Mouse (Mus musculus) CD8-positive naive resting alpha-beta T cell, adult 57 days (primary cell): ENCODE results near the gene Tut7. TPM values are rescaled to one million over a fixed set of nuclear protein-coding genes. Genes with fewer than 3 reads are reported as not detected.

Experiments
- total RNA-seq: library from RNA; stranded (reverse); gene quantifications from one replicate; pipeline ENCODE4 v1.2.4, GENCODE M21; 2023

The Tut7 gene
- 193 TPM for total RNA-seq

DNA sequence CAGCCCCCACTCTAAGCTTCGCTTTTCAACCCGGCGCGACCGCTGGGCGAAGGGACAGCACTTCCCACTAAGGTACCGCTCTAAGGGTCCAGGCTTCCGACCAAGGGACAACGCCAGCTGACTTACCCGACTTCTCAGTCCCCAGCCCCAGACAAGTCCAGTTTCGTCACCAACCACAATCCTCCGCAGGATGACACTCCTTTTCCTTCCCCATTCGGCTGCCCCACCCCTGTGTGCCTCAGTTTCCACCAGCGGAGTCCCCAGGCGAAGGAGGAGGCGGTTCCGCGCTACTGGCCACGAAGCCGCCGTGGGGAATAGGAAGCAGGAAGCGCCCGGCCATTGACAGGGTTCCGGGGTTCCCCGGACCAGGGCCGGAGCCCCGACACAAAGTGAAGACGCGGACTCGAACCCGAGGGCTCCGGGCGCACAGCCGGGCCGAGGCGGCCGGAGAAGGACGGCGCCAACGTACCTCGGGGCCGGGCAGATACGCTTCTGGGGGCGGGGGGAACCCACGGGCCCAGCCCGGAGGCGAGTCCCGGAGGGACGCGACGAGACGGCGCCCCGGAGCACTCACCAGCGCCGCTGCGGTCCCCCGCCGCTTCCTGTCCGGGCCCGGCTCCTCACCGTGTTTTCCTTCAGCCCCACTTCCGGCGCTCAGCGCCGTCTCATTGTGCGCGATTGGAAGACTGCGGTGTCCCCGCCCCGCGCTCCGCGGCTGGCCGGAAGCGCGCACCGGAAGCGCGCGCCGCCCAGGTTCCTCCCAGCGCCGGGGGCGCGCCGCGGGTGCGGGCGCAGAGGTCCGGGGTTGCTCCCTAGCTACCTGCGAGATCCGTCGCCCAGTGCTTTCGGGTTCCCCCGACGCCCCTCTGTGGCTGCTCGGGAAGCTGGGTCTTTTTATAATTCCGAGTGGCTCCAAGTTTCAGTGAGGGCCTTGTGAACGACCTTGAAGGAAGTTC lies at the start of gene Tut7:
TSS of gene Tut7 (minus strand) at position 641 of the 956 bp plus-strand sequence.

DNA sequence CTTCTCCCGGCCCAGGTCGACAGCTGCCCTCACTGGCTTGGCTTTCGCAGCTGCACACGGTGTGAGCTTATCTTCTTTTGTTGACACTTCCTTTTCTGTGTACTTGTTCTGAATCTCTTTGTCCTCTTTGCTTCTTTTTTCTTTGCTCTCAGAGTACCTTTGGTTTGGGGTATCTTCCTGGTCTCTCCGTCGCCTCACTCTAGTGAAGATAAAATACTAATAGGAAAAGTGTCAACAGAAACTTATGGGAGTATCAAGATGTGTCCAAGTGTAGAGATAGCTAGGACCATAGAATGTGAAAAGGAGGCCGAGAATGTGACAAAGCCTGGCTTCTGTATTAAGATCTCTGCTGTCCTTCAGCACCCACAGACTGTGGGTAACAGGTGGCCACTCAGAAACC lies 40.8 kb downstream of the Tut7 start, which contains the start of gene Gm49354:
TSS of gene Gm49354 (minus strand) at position 101 of the 400 bp plus-strand sequence.

GRCm38 (mm10) chr13:59769296-59770163 lies 53.4 kb downstream of the Tut7 start, which contains the start of gene Isca1:
Gene Isca1 (minus strand): TSS chr13:59769810.

DNA sequence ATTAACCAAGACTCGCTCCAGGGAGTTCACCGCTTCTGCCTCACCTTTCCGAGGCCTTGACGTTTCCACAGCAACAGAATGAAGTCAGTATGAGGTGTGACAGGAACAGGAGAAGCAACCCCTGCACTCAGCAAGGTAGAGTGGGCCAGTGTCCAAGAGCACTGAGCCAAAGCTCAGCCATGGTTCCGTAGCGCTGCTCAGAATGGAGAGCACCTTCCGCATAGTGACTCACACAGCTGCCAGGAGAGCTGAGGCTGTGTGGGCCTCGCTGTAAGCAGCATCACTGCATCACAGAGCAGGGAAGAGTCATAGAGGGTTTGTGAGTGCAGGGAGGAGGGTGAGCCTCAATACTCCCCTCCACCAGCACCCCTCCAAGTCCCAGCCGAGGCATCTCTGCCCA lies 76.2 kb downstream of the Tut7 start, which contains the start of gene 1700014D04Rik:
TSS of gene 1700014D04Rik (minus strand) at position 42 of the 400 bp plus-strand sequence.

GRCm38 (mm10) chr13:59731652-59732051 lies 91.3 kb downstream of the Tut7 start, which contains the start of gene Spata31d1d:
Gene Spata31d1d (minus strand): TSS chr13:59731752.

Other genes starting within 250 kb of the Tut7 start
- 42.4 TPM for gene Agtpbp1, start 237.9 kb downstream of the Tut7 start, total RNA-seq
- 44.7 TPM for gene Naa35, start 237.9 kb downstream of the Tut7 start, total RNA-seq
- gene Golm1, start 147.3 kb downstream of the Tut7 start, total RNA-seq = 56.9 TPM
- gene 4921517D22Rik, start 129.0 kb downstream of the Tut7 start, total RNA-seq = not detected
- not detected for gene Spata31d1a, start 112.8 kb downstream of the Tut7 start, total RNA-seq
- not detected for gene Spata31d1b, start 110.9 kb downstream of the Tut7 start, total RNA-seq
- not detected for gene Spata31d1d, start 91.4 kb downstream of the Tut7 start, total RNA-seq
- gene 1700014D04Rik, start 76.4 kb downstream of the Tut7 start, total RNA-seq = 0.15 TPM
- 67.6 TPM for gene Isca1, start 53.3 kb downstream of the Tut7 start, total RNA-seq
- gene Gm49354, start 40.9 kb downstream of the Tut7 start, total RNA-seq = not detected